Mouse (Mus musculus): ENCODE results near the gene Gm9195. TPM values are rescaled to one million over a fixed set of nuclear protein-coding genes. Genes with fewer than 3 reads are reported as not detected.
A peak's percentile ranks its signal among the peaks of the same experiment; 100 is the strongest.

Gm9195 gene
- total RNA-seq (2021): not detected

DNA sequence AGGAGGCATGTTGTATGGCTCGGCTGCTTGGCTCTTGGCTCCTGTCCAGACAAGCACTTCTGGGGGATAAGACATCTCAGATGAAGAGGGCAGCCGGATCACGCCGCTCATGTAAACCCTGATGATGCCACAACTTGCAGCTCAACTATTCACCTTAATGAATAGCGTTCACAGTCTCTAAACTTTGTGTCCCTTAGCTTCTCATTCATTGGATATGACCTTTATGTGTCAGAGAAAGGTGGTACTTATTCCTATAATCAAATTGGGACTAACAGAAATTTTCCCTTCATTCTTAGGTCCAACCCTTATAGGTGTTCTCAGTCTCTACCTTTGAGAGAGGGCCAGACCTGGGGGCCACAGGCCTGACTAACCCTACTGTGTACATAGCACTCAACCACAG is at the start of gene Gm9195:
Gene Gm9195 (minus strand): TSS at position 101 of the 400 bp plus-strand sequence.
- intact Hi-C loops (cut with DNase I): no loop called here
- DNase-seq (ENCODE audit: low spot score in 2 of 2): no peak

GRCm38 (mm10) chr14:72536392-72537017 is 44.9 kb upstream of the Gm9195 start:
- DNase-seq (ENCODE audit: low spot score in 2 of 2): no peak
- intact Hi-C loops (cut with DNase I): no loop called here

DNA sequence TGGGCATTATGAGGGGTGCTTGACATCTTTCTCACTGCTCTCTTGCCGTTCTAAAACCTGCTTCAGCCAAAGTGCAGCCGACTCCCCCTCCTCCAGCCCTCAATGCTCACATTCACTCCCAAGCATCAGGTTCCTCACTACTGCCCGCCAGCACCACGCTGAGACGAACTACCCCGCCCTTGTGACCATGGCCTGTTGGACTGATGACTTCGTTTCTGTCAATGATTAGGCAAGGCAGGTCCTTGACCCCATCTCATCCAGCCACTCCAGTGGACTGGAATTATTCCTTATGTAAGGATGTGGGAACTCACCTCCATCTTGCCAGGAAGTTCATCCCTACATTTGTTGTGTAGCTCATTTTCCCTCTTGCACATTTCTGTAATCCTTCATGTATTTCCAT is 42.2 kb upstream of the Gm9195 start:
- DNase-seq (ENCODE audit: low spot score in 2 of 2): no peak
- intact Hi-C loops (cut with DNase I): no loop called here

- peak; percentile 23 to 26 for DNase-seq (ENCODE audit: low spot score in 2 of 2)
- intact Hi-C loops (cut with DNase I): no loop called here
Observed at GRCm38 (mm10) chr14:72532028-72532917, 40.6 kb upstream of the Gm9195 start.

- intact Hi-C loops (cut with DNase I): no loop called here
- DNase-seq (ENCODE audit: low spot score in 2 of 2): no peak
Observed at GRCm38 (mm10) chr14:72527126-72527525, 35.5 kb upstream of the Gm9195 start.

DNA sequence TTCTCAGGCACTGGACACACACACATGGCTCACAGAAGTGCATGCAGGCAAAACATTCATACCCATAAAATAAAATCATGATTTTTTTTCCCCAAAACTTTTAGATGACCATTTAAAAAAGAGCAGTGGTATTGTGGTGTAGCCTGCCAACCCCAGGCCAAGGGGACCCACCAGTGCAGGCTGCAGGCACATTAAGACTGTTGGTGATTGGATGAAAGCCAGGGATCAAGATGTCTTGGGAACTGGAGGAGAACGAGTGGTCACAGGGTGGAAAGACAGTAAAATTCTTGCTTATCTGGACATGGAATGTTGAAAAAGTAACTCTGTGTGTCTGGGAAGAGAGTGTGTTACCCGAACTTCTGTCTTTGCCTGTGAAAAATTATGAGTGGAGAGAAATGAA is 27.9 kb upstream of the Gm9195 start:
- DNase-seq (ENCODE audit: low spot score in 2 of 2): no peak
- intact Hi-C loops (cut with DNase I): loop anchor here (5.0 to 10.0 kb wide), 2 partner anchors 142 to 1735 kb away; no protein-coding TSS in a partner anchor

GRCm38 (mm10) chr14:72518786-72519185 is 27.1 kb upstream of the Gm9195 start:
- no peak for DNase-seq (ENCODE audit: low spot score in 2 of 2)
- intact Hi-C loops (cut with DNase I): loop anchor here (5.0 to 10.0 kb wide), 2 partner anchors 141 to 1734 kb away; no protein-coding TSS in a partner anchor

- intact Hi-C loops (cut with DNase I): loop anchor here (5.0 to 10.0 kb wide), 2 partner anchors 139 to 1732 kb away; no protein-coding TSS in a partner anchor
- DNase-seq (ENCODE audit: low spot score in 2 of 2): no peak
Observed at GRCm38 (mm10) chr14:72516376-72516775, 24.7 kb upstream of the Gm9195 start.

DNA sequence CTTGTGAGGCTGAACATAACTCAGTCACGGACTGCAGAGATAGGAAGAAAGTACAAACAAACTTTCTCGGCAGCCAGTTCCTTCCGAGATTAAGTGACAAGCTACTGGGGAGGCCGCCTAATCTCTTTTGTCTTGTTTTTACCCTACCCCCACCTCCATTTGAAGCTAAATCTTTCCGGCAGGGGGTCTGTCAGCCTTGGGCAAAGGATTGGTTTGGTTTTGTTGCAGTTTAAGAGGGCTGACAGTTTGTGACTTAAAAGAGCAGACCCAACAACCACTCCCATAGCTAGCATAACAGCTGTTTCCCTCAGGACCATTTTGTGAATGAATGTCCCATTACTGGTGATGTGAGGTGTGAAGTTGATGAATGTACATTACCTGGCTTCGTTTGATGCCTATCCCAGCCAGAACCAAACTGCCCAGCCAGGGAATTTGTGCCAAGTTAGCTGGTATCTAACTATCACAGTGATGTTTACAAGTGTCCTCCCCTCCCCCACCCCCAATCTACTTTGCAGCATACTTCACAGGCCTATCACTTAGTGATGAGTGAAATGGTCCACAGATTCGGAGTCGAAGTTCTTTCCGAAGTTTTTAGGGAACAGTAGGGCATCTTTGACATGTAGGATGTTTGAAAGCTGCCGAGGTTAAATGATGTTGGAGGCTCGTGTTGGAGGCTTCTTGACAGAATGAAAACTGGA is 15.2 kb upstream of the Gm9195 start:
- intact Hi-C loops (cut with DNase I): no loop called here
- DNase-seq (ENCODE audit: low spot score in 2 of 2): no peak

- intact Hi-C loops (cut with DNase I): no loop called here
- no peak for DNase-seq (ENCODE audit: low spot score in 2 of 2)
Observed at GRCm38 (mm10) chr14:72506018-72506722, 14.5 kb upstream of the Gm9195 start.

DNA sequence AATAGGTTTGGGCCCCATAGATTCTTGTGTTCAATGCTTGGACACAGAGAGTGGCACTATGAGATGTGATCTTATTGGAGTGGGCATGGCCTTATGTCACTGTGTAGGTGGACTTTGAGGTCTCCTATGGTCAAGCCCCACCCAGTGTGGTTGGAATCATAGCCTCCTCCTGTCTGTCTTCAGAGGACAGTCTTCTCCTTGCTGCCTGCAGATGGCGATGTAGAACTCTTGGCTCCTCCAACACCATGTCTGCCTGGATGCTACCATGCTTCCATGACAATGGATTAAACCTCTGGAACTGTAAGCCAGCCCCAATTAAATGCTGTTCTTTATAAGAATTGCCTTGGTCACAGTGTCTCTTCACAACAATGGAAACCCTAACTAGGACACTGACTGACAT is 13.3 kb upstream of the Gm9195 start:
- intact Hi-C loops (cut with DNase I): no loop called here
- DNase-seq (ENCODE audit: low spot score in 2 of 2): no peak

DNA sequence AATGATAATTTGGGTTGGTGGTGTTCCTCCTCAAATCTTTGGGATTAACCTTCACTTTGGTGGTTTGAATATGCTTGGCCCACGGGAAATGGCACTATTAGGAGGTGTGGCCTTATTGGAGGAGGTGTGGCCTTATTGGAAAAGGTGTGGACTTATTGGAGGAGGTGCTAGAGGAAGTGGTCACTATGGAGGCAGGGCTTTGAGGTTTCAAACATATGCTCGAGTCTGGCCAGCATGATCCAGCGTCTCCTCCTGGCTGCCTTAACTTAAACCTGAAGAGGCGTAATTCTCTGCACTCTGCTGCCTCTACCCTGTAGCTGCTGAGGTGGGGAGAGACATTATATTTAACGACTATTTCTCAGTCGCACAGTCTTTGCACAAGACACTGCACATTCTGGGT is 11.6 kb upstream of the Gm9195 start:
- intact Hi-C loops (cut with DNase I): no loop called here
- DNase-seq (ENCODE audit: low spot score in 2 of 2): no peak

- no peak for DNase-seq (ENCODE audit: low spot score in 2 of 2)
- intact Hi-C loops (cut with DNase I): no loop called here
Observed at GRCm38 (mm10) chr14:72493775-72494174, 2.1 kb upstream of the Gm9195 start.

DNA sequence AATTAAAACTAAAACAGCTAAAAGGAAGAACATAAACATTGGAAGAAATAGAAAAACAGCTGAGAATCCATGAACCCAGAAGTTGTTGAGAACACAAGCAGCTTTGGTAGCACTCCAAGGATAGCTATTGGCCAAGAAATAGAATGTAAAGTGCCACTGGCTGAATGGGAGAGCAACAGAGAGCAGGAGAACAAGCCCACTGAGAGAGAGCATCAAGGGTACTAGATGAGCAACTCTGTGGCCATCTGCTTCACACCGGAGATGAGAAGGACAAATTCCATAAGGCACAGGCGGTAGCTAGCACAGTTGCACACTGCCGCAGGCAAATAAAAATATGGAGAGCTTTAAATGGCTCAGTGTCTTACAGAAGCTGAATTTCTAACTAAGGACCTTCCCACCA is 1.3 kb downstream of the Gm9195 start:
- peak; percentile 16 to 18 for DNase-seq (ENCODE audit: low spot score in 2 of 2)
- intact Hi-C loops (cut with DNase I): no loop called here

DNA sequence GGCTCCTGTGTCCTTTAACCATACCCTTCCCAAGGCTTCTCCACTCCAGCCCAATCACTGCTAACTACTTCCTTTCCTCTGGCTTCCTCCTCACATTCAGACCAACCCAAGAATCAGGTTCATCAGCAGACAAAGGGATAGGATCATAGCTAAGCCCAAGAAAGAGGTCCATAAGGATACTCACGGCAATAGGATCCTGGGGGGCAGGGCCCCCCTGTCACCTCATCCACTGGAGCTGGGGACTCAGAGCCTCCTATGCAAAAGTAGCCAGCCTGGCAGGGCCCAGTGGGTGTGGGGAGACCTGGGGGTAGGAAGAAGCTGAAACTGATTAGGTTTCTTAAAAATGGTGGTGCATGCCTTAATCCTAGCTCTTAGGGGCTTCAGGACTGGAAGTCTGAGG is 17.1 kb downstream of the Gm9195 start:
- intact Hi-C loops (cut with DNase I): no loop called here
- DNase-seq (ENCODE audit: low spot score in 2 of 2): no peak

DNA sequence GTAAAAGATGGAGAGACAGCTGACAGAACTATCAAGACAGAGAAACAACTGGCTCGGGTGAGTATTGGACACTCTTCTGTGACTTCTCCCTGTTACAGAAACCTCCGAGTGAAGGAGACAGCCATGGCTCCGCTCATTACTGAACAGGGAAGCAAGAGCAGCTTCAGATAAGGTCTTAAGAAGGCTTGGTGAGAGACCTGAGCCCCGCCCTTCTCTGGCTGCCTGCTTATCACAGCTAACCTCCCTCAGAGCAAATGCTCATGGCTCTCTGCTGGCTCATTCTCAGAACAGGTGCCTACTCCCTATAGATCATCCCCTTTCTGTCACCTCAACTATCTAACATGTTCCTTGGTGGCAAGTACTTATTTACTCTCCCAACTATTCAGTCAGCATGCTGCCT is 23.2 kb downstream of the Gm9195 start:
- DNase-seq (ENCODE audit: low spot score in 2 of 2): no peak
- intact Hi-C loops (cut with DNase I): no loop called here

- DNase-seq (ENCODE audit: low spot score in 2 of 2): no peak
- intact Hi-C loops (cut with DNase I): no loop called here
Observed at GRCm38 (mm10) chr14:72466384-72466783, 25.3 kb downstream of the Gm9195 start.

DNA sequence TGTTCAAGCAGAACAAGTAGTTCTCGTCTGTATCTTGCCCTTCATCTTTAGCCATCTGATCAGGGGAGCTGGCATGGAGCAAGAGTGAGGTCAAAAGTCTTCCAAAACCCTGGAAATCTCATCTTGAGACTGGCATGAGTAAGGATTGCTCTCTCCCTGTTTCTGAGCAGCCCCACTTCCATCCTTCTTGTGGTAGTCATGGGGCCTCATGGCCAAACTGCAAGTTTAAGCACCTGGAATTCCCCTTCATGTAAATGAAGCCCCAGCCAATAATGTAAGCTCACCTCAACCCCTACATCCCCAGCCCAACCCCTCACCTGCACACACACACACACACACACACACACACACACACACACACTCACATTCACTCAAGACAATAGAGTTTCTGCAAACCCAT is 30.0 kb downstream of the Gm9195 start:
- intact Hi-C loops (cut with DNase I): no loop called here
- DNase-seq (ENCODE audit: low spot score in 2 of 2): no peak

GRCm38 (mm10) chr14:72460291-72460690 is 31.3 kb downstream of the Gm9195 start:
- intact Hi-C loops (cut with DNase I): no loop called here
- no peak for DNase-seq (ENCODE audit: low spot score in 2 of 2)

- no peak for DNase-seq (ENCODE audit: low spot score in 2 of 2)
- intact Hi-C loops (cut with DNase I): no loop called here
Observed at GRCm38 (mm10) chr14:72458930-72459329, 32.7 kb downstream of the Gm9195 start.
